Mouse (Mus musculus) myocyte (in vitro differentiated cells): ENCODE data around the gene Rfx4.

ENCODE experiments used
- POLR2A ChIP-seq: IDR thresholded peaks from one replicate; pipeline ENCODE4 v1.6.1; 2011; ENCODE audit warnings: low read depth, mild to moderate bottlenecking, control low read depth, moderate library complexity; ENCODE audit not compliant: insufficient read length
- POLR2AphosphoS2 ChIP-seq: IDR thresholded peaks from one replicate; pipeline ENCODE4 v1.6.1; 2011; ENCODE audit warnings: low read depth, control low read depth; ENCODE audit not compliant: insufficient read length

- TF ChIP-seq POLR2AphosphoS2: no peak
- TF ChIP-seq POLR2A: no peak
Measured at GRCm38 (mm10) chr10:84837355-84837754, 81.5 kb downstream of the Rfx4 start.
